Mouse (Mus musculus) hindbrain, postnatal 0 days (tissue): ENCODE measurements at regions not wholly inside any gene's neighbourhood (a gene's known extent, or its start where the extent isn't known, plus 50 kb on each side); places are given as distances from the start of the nearest gene placed in this dataset.

ENCODE experiments used
- ATAC-seq: fragments of 200-750 bp; cut with Nextera tagmentation; 2 replicates; pipeline ENCODE4 v1.8.0; 2017; ENCODE audit warnings: mild to moderate bottlenecking, moderate TSS enrichment, moderate library complexity
- DNase-seq: peaks from one replicate; pipeline ENCODE4 v3.0.0-alpha.2; 2015; ENCODE audit warnings: low spot score
- H3K27ac ChIP-seq: fragments of 300-500 bp; sonication (generic); 2 replicates; pipeline ENCODE4 v1.5.1; 2014; ENCODE audit warnings: mild to moderate bottlenecking
- H3K27me3 ChIP-seq: fragments of 300-500 bp; sonication (generic); 2 replicates; pipeline ENCODE4 v1.6.1; 2014; ENCODE audit warnings: low read length, mixed read lengths; ENCODE audit not compliant: insufficient read depth
- H3K36me3 ChIP-seq: fragments of 300-500 bp; sonication (generic); 2 replicates; pipeline ENCODE4 v1.6.1; 2014; ENCODE audit warnings: low read length, mixed read lengths; ENCODE audit not compliant: insufficient read depth
- H3K4me1 ChIP-seq: fragments of 300-500 bp; sonication (generic); 2 replicates; pipeline ENCODE4 v1.6.1; 2014; ENCODE audit warnings: antibody characterized with exemption, low read length, mixed read lengths; ENCODE audit not compliant: insufficient read depth
- H3K4me2 ChIP-seq: fragments of 300-500 bp; sonication (generic); 2 replicates; pipeline ENCODE4 v1.6.1; 2014; ENCODE audit warnings: low read depth, mild to moderate bottlenecking, low read length, moderate library complexity, mixed read lengths
- H3K4me3 ChIP-seq: fragments of 300-500 bp; sonication (generic); 2 replicates; pipeline ENCODE4 v1.5.1; 2014; ENCODE audit warnings: low read length
- H3K9ac ChIP-seq: fragments of 300-500 bp; sonication (generic); replicated peaks from 2 replicates; pipeline ENCODE4 v1.6.1; 2014; ENCODE audit warnings: mild to moderate bottlenecking, low read length, moderate library complexity, mixed read lengths
- H3K9me3 ChIP-seq: fragments of 300-500 bp; sonication (generic); 2 replicates; pipeline ENCODE4 v1.6.1; 2016; ENCODE audit warnings: low read length, mixed read lengths
- CTCF ChIP-seq: IDR thresholded peaks from 2 replicates; pipeline ENCODE4 v1.5.1; 2016; ENCODE audit warnings: antibody characterized with exemption, control low read depth, low read depth
- WGBS: fragments of 180-500 bp; shearing (Covaris S2); extraction: QIAGEN DNeasy Blood & Tissue Kit; methylation state at CpG from one replicate; pipeline ENCODE4 v1.1.7; 2014; 5-methylcytosine and 5-hydroxymethylcytosine counted together

GRCm38 (mm10) chr10:15243460-15243859, 525.4 kb upstream of the Gje1 start:
- Histone ChIP-seq H3K27me3 (no peaks in the 10 kb centered on the region), H3K4me1 (no peaks in the 10 kb centered on the region), H3K4me2 (no peak overlapping the region), H3K9me3 (no peaks in the 10 kb centered on the region), H3K4me3 (no peak overlapping the region), H3K9ac (no peak overlapping the region), H3K27ac (no peak overlapping the region), H3K36me3 (no peaks in the 10 kb centered on the region)
- ATAC-seq = no peak
- DNase-seq = no peak
- TF ChIP-seq CTCF = no peak
- WGBS = 74% methylated on average over 2 of the region's 2 CpGs

GRCm38 (mm10) chr10:15218883-15219282, 500.9 kb upstream of the Gje1 start:
- ATAC-seq (no peak), DNase-seq (no peak)
- TF ChIP-seq CTCF = 0 out of 2 replicates have a peak, but pooled peaks have one; percentile 7
- no peaks in the 10 kb centered on the region for H3K9me3 ChIP-seq
- H3K27ac ChIP-seq = no peak overlapping the region
- 88% methylated on average over 3 of the region's 3 CpGs for WGBS
- H3K4me2 ChIP-seq = no peak overlapping the region
- no peak overlapping the region for H3K9ac ChIP-seq
- H3K36me3 ChIP-seq = no peaks in the 10 kb centered on the region
- no peaks in the 10 kb centered on the region for H3K27me3 ChIP-seq
- H3K4me1 ChIP-seq = no peaks in the 10 kb centered on the region
- no peak overlapping the region for H3K4me3 ChIP-seq

GRCm38 (mm10) chr10:15179585-15179984, 461.6 kb upstream of the Gje1 start:
- Histone ChIP-seq H3K4me3 (no peak overlapping the region), H3K9ac (no peak overlapping the region), H3K9me3 (no peaks in the 10 kb centered on the region), H3K27ac (no peak overlapping the region), H3K4me1 (no peaks in the 10 kb centered on the region), H3K36me3 (no peaks in the 10 kb centered on the region), H3K4me2 (no peak overlapping the region), H3K27me3 (no peaks in the 10 kb centered on the region)
- TF ChIP-seq CTCF = no peak
- ATAC-seq = no peak
- DNase-seq = no peak
- WGBS = 87% methylated on average over 6 of the region's 6 CpGs

- no peaks in the 10 kb centered on the region for H3K27me3 ChIP-seq
- ATAC-seq (no peak), DNase-seq (peak; percentile 34)
- peak; percentile 41 for TF ChIP-seq CTCF
- H3K4me2 ChIP-seq = no peak overlapping the region
- WGBS = 61% methylated on average over 1 of the region's 1 CpGs
- no peaks in the 10 kb centered on the region for H3K9me3 ChIP-seq
- no peak overlapping the region for H3K4me3 ChIP-seq
- H3K4me1 ChIP-seq = no peaks in the 10 kb centered on the region
- no peak overlapping the region for H3K27ac ChIP-seq
- no peak overlapping the region for H3K9ac ChIP-seq
- no peaks in the 10 kb centered on the region for H3K36me3 ChIP-seq
These were observed 456.4 kb upstream of the Gje1 start for GRCm38 (mm10) chr10:15174421-15174820.

GRCm38 (mm10) chr10:15172558-15172957, 454.5 kb upstream of the Gje1 start:
- Histone ChIP-seq H3K4me3 (no peak overlapping the region), H3K27me3 (no peaks in the 10 kb centered on the region), H3K27ac (no peak overlapping the region), H3K36me3 (no peaks in the 10 kb centered on the region), H3K4me2 (no peak overlapping the region), H3K4me1 (no peaks in the 10 kb centered on the region), H3K9ac (no peak overlapping the region), H3K9me3 (no peaks in the 10 kb centered on the region)
- no peak for ATAC-seq
- 52% methylated on average over 1 of the region's 1 CpGs for WGBS
- TF ChIP-seq CTCF = peak; percentile 36; the same call in 1 of the 2 replicates
- DNase-seq = no peak

- no peak for DNase-seq
- no peak for ATAC-seq
- H3K27me3 ChIP-seq = no peaks in the 10 kb centered on the region
- WGBS = 71% methylated on average over 2 of the region's 2 CpGs
- no peak for TF ChIP-seq CTCF
- no peak overlapping the region for H3K27ac ChIP-seq
- H3K4me1 ChIP-seq = no peaks in the 10 kb centered on the region
- no peaks in the 10 kb centered on the region for H3K36me3 ChIP-seq
- no peak overlapping the region for H3K9ac ChIP-seq
- H3K9me3 ChIP-seq = no peaks in the 10 kb centered on the region
- H3K4me3 ChIP-seq = no peak overlapping the region
- no peak overlapping the region for H3K4me2 ChIP-seq
These were observed 422.7 kb upstream of the Gje1 start for GRCm38 (mm10) chr10:15140703-15141102.
